Mouse (Mus musculus) spleen, adult 2 months (tissue): ENCODE results near the gene Tmem108.

Experiments
- CTCF ChIP-seq: fragments of 200-500 bp; IDR thresholded peaks from 2 replicates; pipeline ENCODE4 v1.5.1; 2011; ENCODE audit warnings: mild to moderate bottlenecking, inconsistent platforms; ENCODE audit not compliant: insufficient read depth, insufficient read length, insufficient replicate concordance; ENCODE audit errors: extremely low read depth
- POLR2A ChIP-seq: fragments of 200-500 bp; IDR thresholded peaks from 2 replicates; pipeline ENCODE4 v1.6.1; 2011; ENCODE audit warnings: low read depth, low read length, inconsistent platforms

GRCm38 (mm10) chr9:103721486-103721885, 40.2 kb downstream of the Tmem108 start:
- TF ChIP-seq POLR2A: no peak
- no peak for TF ChIP-seq CTCF
